7 mouse cellular contexts compared by ENCODE assay signal in the genomic region with DNA sequence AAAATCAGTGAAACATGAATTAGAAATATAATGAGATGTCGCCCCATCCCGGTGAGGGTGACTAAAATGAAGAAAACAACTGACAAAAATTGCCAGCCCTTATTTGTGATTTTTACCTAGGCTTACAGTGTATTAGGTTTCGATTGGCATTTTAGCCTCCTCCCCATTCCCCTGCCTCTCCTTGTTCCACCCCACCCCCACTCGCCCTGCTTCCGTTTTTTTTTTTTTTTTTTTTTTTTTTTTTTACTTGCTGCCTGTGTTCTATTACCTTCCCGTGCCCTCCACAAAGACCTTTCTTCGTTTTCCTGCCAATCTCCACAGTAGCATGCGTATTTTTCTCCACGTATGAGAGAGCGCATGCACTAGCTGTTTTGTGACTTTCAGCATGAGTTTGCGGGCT.
DNase-seq lines count a peak whose midpoint lies in the region; ATAC-seq and TF ChIP-seq lines count a peak whose summit lies in the region.

No protein-coding gene starts in this region.

- H3K4me3 ChIP-seq in hindbrain, embryonic 14.5 days (replicated peaks; ENCODE audit: low read length), result no peak overlapping the region
- H3K4me3 ChIP-seq in midbrain, embryonic 10.5 days, result peak overlapping the region; percentile 26
- H3K4me3 ChIP-seq in gastrocnemius, adult 2 months, result no peak overlapping the region

- no peak for TF ChIP-seq CTCF in gastrocnemius, adult 2 months (IDR thresholded peaks at IDR 0.05)

- no peaks in the 10 kb centered on the region for H3K27me3 ChIP-seq in hindbrain, embryonic 14.5 days (ENCODE audit: control insufficient read depth, insufficient read depth, low read length)
- 0 out of 2 replicates have a peak, but pooled peaks cover 17% of the 10 kb centered on the region for H3K27me3 ChIP-seq in midbrain, embryonic 10.5 days (ENCODE audit: low read depth, poor library complexity, severe bottlenecking)

- DNase-seq in A20 (ENCODE audit: low read depth, low spot score), result peak; percentile 22
- DNase-seq in hindbrain, embryonic 14.5 days (ENCODE audit: low spot score), result no peak
- no peak for DNase-seq in midbrain, embryonic 10.5 days (ENCODE audit: low spot score)
- DNase-seq in gastrocnemius, adult 2 months, result no peak
- DNase-seq in gastrocnemius, postnatal 10 days, result no peak
- DNase-seq in adrenal gland, adult 2 months, result no peak

- H3K4me1 ChIP-seq in hindbrain, embryonic 14.5 days (replicated peaks; ENCODE audit: control insufficient read depth, insufficient read depth, low read length), result 0 out of 2 replicates have a peak, but pooled peaks cover 4% of the 10 kb centered on the region
- H3K4me1 ChIP-seq in midbrain, embryonic 10.5 days, result peaks cover 16% of the 10 kb centered on the region

- intact Hi-C loops in gastrocnemius, adult 2 months (cut with DNase I), result no loop called here

- peak; percentile 89 for ATAC-seq in CD4-positive, CD25-positive, alpha-beta regulatory T cell, adult 4 months
- no peak for ATAC-seq in hindbrain, embryonic 14.5 days (ENCODE audit: low FRiP score)

- WGBS in hindbrain, embryonic 14.5 days, result 19% methylated on average over 11 of the region's 11 CpGs
- 21% methylated on average over 11 of the region's 11 CpGs for WGBS in midbrain, embryonic 10.5 days

- no peaks in the 10 kb centered on the region for H3K36me3 ChIP-seq in hindbrain, embryonic 14.5 days (replicated peaks; ENCODE audit: control insufficient read depth, insufficient read depth)
- H3K36me3 ChIP-seq in midbrain, embryonic 10.5 days, result no peaks in the 10 kb centered on the region

- no peak overlapping the region for H3K9ac ChIP-seq in hindbrain, embryonic 14.5 days

- H3K27ac ChIP-seq in hindbrain, embryonic 14.5 days, result no peak overlapping the region
- no peak overlapping the region for H3K27ac ChIP-seq in midbrain, embryonic 10.5 days (replicated peaks)
- no peak overlapping the region for H3K27ac ChIP-seq in gastrocnemius, adult 2 months

- no peaks in the 10 kb centered on the region for H3K9me3 ChIP-seq in hindbrain, embryonic 14.5 days (ENCODE audit: control insufficient read depth, low read length)
- H3K9me3 ChIP-seq in midbrain, embryonic 10.5 days (replicated peaks), result no peaks in the 10 kb centered on the region

- peak overlapping the region; percentile 29; the same call in 1 of the 2 replicates for H3K4me2 ChIP-seq in hindbrain, embryonic 14.5 days (replicated peaks)
